Mouse (Mus musculus): ENCODE results near the gene Nbas. TPM values are rescaled to one million over a fixed set of nuclear protein-coding genes. Genes with fewer than 3 reads are reported as not detected.

Nbas gene
- polyA plus RNA-seq, 1 experiment from 2014 or later, result 17.1 TPM

DNA sequence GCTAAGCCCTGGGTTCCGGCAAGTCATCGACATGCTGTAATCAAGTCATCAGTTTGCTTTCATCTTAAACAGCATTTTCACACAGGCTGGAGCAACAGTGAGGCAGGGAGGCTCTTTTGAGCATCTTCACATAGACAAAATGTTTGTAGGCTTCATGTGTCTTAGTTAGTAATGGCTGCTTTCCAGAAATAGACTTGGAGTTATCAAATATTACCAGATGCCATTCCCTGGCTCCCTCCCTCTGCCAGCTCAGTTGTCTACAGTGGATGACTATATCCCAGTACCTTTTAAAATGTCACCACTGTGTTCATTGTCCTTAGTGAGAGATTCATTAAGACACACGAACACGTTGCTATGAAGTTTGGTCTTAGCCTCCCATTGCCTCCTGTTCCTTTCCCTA, 270.2 kb downstream of the Nbas start:
- Histone ChIP-seq H3K4me1 (replicated peaks) (no peaks in the 10 kb centered on the region), H3K9ac (replicated peaks) (no peak overlapping the region), H3K27ac (no peak overlapping the region), H3K27me3 (no peaks in the 10 kb centered on the region), H3K9me3 (no peaks in the 10 kb centered on the region), H3K36me3 (peaks cover 6% of the 10 kb centered on the region; the same call in 1 of the 2 replicates), H3K4me2 (no peak overlapping the region), H3K4me3 (replicated peaks) (no peak overlapping the region)
- ATAC-seq (ENCODE audit: insufficient number of reproducible peaks, insufficient read depth, low FRiP score, low TSS enrichment, low read depth), result no peak
- 92% methylated on average over 4 of the region's 4 CpGs for WGBS

DNA sequence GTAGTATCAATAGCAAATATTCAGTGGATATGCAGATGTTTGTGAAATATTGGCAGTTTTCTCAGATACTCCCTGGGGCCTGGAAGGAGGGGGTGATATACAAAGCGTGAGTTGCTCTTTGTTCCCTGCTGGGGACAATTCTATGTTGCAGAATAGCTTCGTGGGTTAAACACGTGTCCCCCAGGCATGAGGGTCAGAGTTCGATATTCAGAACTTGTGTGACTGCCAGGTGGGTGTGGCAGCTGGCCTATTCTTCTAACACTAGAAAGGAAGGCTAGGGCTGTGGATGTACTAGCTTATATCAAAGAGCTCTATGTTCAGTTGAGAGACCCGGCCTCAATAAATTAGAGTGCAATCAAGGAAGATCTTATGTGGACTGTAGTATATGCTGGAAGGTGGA, 274.9 kb downstream of the Nbas start:
- no peaks in the 10 kb centered on the region for H3K4me1 ChIP-seq (replicated peaks)
- 85% methylated on average over 5 of the region's 5 CpGs for WGBS
- ATAC-seq (ENCODE audit: insufficient number of reproducible peaks, insufficient read depth, low FRiP score, low TSS enrichment, low read depth), result no peak
- H3K9me3 ChIP-seq, result no peaks in the 10 kb centered on the region
- H3K27me3 ChIP-seq, result no peaks in the 10 kb centered on the region
- no peaks in the 10 kb centered on the region for H3K36me3 ChIP-seq
- H3K4me2 ChIP-seq, result no peak overlapping the region
- no peak overlapping the region for H3K9ac ChIP-seq (replicated peaks)
- H3K4me3 ChIP-seq (replicated peaks), result no peak overlapping the region
- no peak overlapping the region for H3K27ac ChIP-seq

DNA sequence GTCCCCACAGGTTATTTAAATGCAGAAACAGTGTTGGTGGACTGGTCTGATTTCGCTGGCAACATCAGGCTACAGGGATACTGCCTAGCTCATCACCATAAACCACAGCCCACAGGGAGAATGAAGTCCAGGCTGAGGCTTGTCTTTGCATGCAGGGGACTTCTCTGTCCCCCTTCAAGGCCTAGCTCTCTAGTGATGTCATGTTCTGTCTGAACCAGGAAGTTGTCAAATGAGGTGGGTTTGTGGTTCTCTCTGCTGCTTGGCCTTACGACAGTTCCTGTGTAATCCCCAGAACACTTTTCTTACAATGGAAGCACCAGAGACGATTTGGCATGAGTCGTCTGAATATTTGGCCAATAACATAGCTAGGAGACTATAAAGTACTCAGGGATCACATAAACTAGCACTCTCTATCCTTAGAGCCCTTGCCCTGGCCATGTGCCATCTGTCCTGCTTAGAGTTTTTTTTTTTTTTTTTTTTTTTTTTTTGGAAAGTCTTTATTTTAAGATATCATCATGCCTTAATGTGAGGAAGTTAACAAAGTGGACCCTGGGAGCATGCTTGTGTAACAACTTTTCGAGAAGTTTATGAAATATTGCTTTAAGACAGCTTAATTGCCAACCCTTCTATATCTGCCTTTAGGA, 294.8 kb downstream of the Nbas start:
- WGBS, result 78% methylated on average over 5 of the region's 5 CpGs
- Histone ChIP-seq H3K27ac (no peak overlapping the region), H3K27me3 (no peaks in the 10 kb centered on the region), H3K4me1 (replicated peaks) (peaks cover 5% of the 10 kb centered on the region; the same call in 1 of the 2 replicates), H3K4me2 (no peak overlapping the region), H3K4me3 (replicated peaks) (no peak overlapping the region), H3K9me3 (no peaks in the 10 kb centered on the region), H3K36me3 (no peaks in the 10 kb centered on the region), H3K9ac (replicated peaks) (no peak overlapping the region)
- no peak for ATAC-seq (ENCODE audit: insufficient number of reproducible peaks, insufficient read depth, low FRiP score, low TSS enrichment, low read depth)

DNA sequence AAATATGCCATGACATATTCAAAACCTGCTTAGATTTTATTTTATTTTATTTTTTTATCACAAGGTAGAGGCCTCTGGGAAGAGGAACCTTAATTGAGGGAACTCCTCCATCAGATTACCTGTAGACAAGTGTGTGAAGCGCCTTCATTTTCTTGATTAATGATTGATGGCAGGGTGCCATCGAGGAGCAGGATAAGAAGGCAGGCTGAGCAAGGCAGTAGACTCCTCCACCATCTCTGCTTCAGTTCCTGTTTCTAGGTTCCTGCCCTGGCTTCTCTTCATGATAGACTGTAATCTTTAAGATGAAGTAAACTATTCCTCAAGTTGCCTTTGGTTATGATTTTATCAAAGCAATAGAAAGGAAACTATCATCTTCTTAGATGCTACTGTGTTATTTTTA, 295.4 kb downstream of the Nbas start:
- ATAC-seq (ENCODE audit: insufficient number of reproducible peaks, insufficient read depth, low FRiP score, low TSS enrichment, low read depth), result no peak

DNA sequence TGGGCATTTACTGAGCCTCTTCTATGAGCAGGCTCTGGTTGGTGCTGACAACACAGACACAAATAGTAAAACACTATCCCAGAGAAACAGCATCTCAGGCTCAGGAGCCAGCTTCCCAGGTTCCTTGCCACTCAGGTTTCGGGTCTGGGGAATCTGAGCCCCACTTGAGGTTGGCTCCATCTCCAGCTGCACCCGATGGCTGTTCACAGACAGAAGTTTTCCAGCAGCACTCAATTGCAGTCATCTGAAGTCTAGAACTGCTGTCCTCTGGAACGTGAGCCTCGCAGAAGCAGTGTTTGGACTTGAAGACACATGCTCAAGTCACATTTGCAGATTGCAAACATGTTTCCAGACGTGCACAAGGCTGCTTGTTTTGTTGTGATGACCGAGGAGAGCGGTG, 297.5 kb downstream of the Nbas start:
- no peak for ATAC-seq (ENCODE audit: insufficient number of reproducible peaks, insufficient read depth, low FRiP score, low TSS enrichment, low read depth)
- Histone ChIP-seq H3K9me3 (no peaks in the 10 kb centered on the region), H3K4me1 (replicated peaks) (peaks cover 5% of the 10 kb centered on the region; the same call in 1 of the 2 replicates), H3K4me2 (no peak overlapping the region), H3K36me3 (no peaks in the 10 kb centered on the region), H3K27me3 (no peaks in the 10 kb centered on the region), H3K4me3 (replicated peaks) (no peak overlapping the region), H3K9ac (replicated peaks) (no peak overlapping the region), H3K27ac (no peak overlapping the region)
- WGBS, result 79% methylated on average over 7 of the region's 7 CpGs

More for the DNA sequence above, 295.4 kb downstream of the Nbas start:
- Histone ChIP-seq H3K4me2 (no peak overlapping the region), H3K27me3 (no peaks in the 10 kb centered on the region), H3K9me3 (no peaks in the 10 kb centered on the region), H3K9ac (replicated peaks) (no peak overlapping the region), H3K4me3 (replicated peaks) (no peak overlapping the region), H3K4me1 (replicated peaks) (peaks cover 5% of the 10 kb centered on the region; the same call in 1 of the 2 replicates), H3K27ac (no peak overlapping the region), H3K36me3 (no peaks in the 10 kb centered on the region)
- 84% methylated on average over 2 of the region's 2 CpGs for WGBS

DNA sequence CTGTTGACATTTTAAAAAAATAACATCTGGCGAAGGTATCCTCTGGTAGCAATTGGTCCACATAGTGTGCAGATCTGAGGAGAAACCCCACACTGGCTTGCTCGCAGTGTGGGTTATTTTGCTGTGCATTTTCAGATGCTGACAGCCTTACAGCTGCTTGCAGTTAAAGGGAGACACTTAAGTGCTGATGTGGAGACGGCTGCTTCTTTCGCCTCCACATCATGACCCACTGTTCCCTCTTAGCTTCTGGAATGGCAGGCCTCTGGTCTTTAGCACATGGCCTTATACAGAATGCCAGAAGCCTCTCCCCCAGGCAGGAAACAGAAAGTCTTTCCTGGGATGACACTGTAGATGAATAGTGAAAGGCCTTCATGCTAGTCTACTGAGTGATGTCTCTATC, 306.2 kb downstream of the Nbas start:
- WGBS, result 52% methylated on average over 4 of the region's 4 CpGs
- Histone ChIP-seq H3K9me3 (no peaks in the 10 kb centered on the region), H3K27me3 (no peaks in the 10 kb centered on the region), H3K27ac (peak overlapping the region; percentile 47), H3K36me3 (no peaks in the 10 kb centered on the region), H3K4me3 (replicated peaks) (no peak overlapping the region), H3K9ac (replicated peaks) (no peak overlapping the region), H3K4me2 (no peak overlapping the region), H3K4me1 (replicated peaks) (peaks cover 12% of the 10 kb centered on the region)
- ATAC-seq (ENCODE audit: insufficient number of reproducible peaks, insufficient read depth, low FRiP score, low TSS enrichment, low read depth), result no peak

DNA sequence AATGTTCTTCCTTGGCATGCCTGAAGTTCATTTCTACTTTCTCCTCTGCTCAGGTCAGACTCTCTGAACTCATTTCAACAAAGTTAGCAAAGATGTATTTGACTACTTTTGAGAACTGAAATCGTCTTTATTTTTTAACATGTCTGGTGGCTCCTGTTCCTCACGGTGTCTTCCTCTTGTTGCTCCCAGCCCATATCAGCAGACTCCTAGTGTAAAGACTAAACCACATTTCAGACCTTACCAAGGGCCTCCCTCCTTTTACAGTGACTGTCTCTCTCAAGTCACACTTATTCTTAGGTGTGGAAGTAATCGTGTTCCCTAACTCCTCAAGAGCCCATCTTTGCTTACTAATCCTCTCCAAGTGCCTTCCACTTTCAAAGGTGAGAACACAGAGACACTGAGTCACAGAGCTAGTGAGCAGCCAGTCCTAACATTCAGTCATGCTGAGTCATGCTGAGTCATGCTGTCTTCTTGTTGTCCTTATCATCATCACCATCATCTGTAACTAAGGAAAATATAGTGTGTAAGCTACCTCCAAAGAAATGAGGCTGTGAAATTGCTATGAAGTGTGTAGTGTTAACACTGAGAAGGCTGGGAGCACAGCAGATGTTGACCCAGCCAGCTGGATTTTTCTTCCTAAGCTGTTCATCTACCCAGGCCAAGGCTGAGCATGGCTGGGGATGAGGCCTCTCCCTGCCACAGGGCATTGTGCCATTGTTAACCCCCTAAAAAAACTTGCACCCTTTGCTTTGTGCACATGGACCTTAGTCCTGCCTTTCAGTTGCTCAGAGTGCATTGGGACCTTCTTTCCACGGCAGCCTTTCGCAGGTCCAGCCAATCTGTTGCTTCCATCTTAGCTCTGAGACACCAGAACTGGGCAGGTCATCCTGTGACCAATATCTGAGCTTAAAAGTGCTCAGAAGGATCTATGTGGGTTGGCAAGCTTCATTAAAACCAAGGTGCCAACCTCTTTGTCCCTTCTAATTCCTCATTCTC, 307.0 kb downstream of the Nbas start:
- ATAC-seq (ENCODE audit: insufficient number of reproducible peaks, insufficient read depth, low FRiP score, low TSS enrichment, low read depth), result no peak
- Histone ChIP-seq H3K36me3 (no peaks in the 10 kb centered on the region), H3K4me3 (replicated peaks) (no peak overlapping the region), H3K27me3 (no peaks in the 10 kb centered on the region), H3K9me3 (no peaks in the 10 kb centered on the region), H3K9ac (replicated peaks) (no peak overlapping the region), H3K4me2 (no peak overlapping the region), H3K27ac (peak overlapping the region; percentile 47; the same call in 1 of the 2 replicates), H3K4me1 (replicated peaks) (peaks cover 12% of the 10 kb centered on the region)
- WGBS, result 94% methylated on average over 5 of the region's 5 CpGs

DNA sequence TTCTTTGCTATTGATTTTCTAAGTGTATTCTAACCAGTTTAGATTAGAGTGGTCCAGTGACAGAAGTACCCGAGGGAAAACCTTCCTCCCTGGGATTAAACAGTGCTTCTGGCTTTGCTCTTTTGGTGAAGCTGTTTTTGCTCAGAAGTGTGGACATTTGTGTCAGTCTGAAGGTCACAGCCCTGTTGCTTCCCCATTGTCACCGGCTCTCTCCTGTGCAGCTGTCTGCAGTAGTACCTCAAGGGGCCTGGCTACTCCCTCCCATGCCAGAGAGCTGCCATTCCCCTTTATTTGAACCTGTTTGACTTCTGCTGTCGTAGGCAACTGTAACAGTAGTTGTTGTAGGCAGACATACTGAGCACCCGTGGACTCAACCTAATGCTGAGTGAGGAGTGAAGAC, 307.8 kb downstream of the Nbas start:
- Histone ChIP-seq H3K27me3 (no peaks in the 10 kb centered on the region), H3K4me2 (no peak overlapping the region), H3K9ac (replicated peaks) (no peak overlapping the region), H3K9me3 (no peaks in the 10 kb centered on the region), H3K4me1 (replicated peaks) (peaks cover 12% of the 10 kb centered on the region), H3K4me3 (replicated peaks) (no peak overlapping the region), H3K27ac (no peak overlapping the region), H3K36me3 (0 out of 2 replicates have a peak, but pooled peaks cover 3% of the 10 kb centered on the region)
- ATAC-seq (ENCODE audit: insufficient number of reproducible peaks, insufficient read depth, low FRiP score, low TSS enrichment, low read depth), result no peak; the same call in 1 of the 2 replicates
- 73% methylated on average over 4 of the region's 4 CpGs for WGBS

DNA sequence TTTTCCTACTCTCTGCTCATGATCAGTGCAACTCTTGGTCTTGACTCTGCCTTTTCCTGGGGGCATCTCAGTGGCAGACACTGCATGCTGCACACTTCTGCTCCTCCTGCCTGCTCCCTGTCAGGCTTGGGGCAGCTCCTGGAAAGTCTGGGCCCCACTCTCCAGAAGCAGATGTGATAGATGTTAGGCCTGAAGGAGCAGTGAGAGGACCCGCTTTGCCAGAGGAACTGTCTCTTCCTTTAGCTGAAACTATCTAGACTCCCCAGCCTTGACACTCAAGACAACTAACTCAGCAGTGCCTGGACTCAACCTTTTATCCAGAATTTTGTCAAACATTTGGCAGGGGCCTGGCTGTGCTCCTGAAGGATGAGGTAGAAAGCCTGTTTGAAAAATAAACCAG, 311.9 kb downstream of the Nbas start:
- no peak overlapping the region for H3K4me3 ChIP-seq (replicated peaks)
- H3K9me3 ChIP-seq, result no peaks in the 10 kb centered on the region
- ATAC-seq (ENCODE audit: insufficient number of reproducible peaks, insufficient read depth, low FRiP score, low TSS enrichment, low read depth), result no peak; the same call in 1 of the 2 replicates
- H3K4me2 ChIP-seq, result no peak overlapping the region
- H3K27me3 ChIP-seq, result no peaks in the 10 kb centered on the region
- 0 out of 2 replicates have a peak, but pooled peaks cover 6% of the 10 kb centered on the region for H3K36me3 ChIP-seq
- H3K9ac ChIP-seq (replicated peaks), result no peak overlapping the region
- WGBS, result 88% methylated on average over 1 of the region's 1 CpGs
- H3K4me1 ChIP-seq (replicated peaks), result peaks cover 11% of the 10 kb centered on the region
- no peak overlapping the region for H3K27ac ChIP-seq

DNA sequence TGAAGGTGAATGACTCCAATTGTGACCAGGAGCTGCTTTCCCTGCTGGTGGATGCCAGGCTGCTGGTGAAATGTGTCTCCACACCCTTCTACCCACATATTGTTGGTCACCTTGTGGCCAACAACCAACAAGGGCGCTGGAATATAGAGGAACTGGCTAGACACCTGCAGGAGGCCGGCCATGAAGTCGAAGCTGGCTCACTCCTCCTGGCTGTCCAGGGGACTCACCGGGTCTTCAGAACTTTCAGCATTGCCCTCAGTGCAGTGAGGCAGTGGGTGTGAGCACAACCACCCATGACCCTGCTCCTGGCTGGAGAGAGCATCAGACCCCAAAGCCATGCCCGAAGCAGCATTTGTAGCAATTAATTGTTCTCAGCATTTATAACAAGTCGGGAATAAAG, 314.5 kb downstream of the Nbas start:
- no peaks in the 10 kb centered on the region for H3K27me3 ChIP-seq
- H3K4me2 ChIP-seq, result no peak overlapping the region
- 95% methylated on average over 6 of the region's 6 CpGs for WGBS
- peaks cover 4% of the 10 kb centered on the region; the same call in 1 of the 2 replicates for H3K4me1 ChIP-seq (replicated peaks)
- no peak overlapping the region for H3K4me3 ChIP-seq (replicated peaks)
- no peak overlapping the region for H3K27ac ChIP-seq
- H3K9me3 ChIP-seq, result no peaks in the 10 kb centered on the region
- ATAC-seq (ENCODE audit: insufficient number of reproducible peaks, insufficient read depth, low FRiP score, low TSS enrichment, low read depth), result no peak
- no peak overlapping the region for H3K9ac ChIP-seq (replicated peaks)
- H3K36me3 ChIP-seq, result 0 out of 2 replicates have a peak, but pooled peaks cover 6% of the 10 kb centered on the region

DNA sequence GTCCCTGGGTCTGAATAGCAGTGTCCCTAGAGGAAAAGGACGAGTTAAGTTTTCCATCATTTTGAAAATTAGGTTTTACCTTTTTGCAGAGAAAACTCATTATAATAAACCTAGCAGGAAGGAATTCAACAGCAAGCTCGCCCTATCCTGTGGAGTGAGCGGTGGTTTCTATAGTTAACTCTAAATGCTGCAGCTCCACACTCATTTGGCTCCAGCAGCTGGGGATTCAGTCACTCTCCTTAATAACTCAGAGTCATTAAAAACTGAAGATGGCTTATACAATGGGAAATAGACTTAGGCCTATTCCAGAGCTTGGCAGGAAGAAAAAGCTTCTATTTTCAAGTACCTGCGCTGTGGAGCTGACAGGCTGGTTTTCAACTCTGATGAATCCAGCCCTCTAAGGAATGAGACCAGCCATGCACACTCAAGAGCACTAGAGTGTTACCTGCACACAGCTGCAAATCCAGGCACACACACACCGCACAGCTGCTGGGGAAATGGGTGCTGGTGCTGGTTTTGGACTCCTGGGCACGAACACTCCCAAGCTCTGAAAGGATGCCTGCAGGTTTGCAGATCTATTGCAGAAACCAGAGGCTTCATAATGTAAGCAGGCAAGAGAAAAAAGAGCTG, 316.7 kb downstream of the Nbas start:
- Histone ChIP-seq H3K27ac (no peak overlapping the region), H3K4me2 (no peak overlapping the region), H3K27me3 (no peaks in the 10 kb centered on the region), H3K9ac (replicated peaks) (no peak overlapping the region), H3K4me3 (replicated peaks) (no peak overlapping the region), H3K36me3 (0 out of 2 replicates have a peak, but pooled peaks cover 6% of the 10 kb centered on the region), H3K4me1 (replicated peaks) (peaks cover 4% of the 10 kb centered on the region; the same call in 1 of the 2 replicates), H3K9me3 (no peaks in the 10 kb centered on the region)
- ATAC-seq (ENCODE audit: insufficient number of reproducible peaks, insufficient read depth, low FRiP score, low TSS enrichment, low read depth), result no peak
- WGBS, result 78% methylated on average over 6 of the region's 6 CpGs

All from limb, embryonic 12.5 days (tissue).